Mouse (Mus musculus) hindbrain, embryonic 14.5 days (tissue): ENCODE results near the gene Tnxb. TPM values are rescaled to one million over a fixed set of nuclear protein-coding genes. Genes with fewer than 3 reads are reported as not detected.

ENCODE experiments used
- ATAC-seq: fragments of 200-750 bp; cut with Nextera tagmentation; 2 replicates; pipeline ENCODE4 v1.8.0; 2017; ENCODE audit warnings: moderate number of reproducible peaks, mild to moderate bottlenecking, moderate TSS enrichment, moderate library complexity; ENCODE audit not compliant: low FRiP score
- DNase-seq: peaks from one replicate; pipeline ENCODE4 v3.0.0-alpha.2; 2015; ENCODE audit warnings: low spot score
- H3K27ac ChIP-seq: fragments of 300-500 bp; sonication (generic); 2 replicates; pipeline ENCODE4 v1.5.1; 2014; ENCODE audit warnings: mild to moderate bottlenecking, moderate library complexity
- H3K27me3 ChIP-seq: fragments of 300-500 bp; sonication (generic); 2 replicates; pipeline ENCODE4 v1.6.1; 2014; ENCODE audit warnings: mild to moderate bottlenecking, low read length, mixed read lengths; ENCODE audit not compliant: control insufficient read depth, insufficient read depth
- H3K36me3 ChIP-seq: fragments of 300-500 bp; sonication (generic); replicated peaks from 2 replicates; pipeline ENCODE4 v1.6.1; 2014; ENCODE audit not compliant: control insufficient read depth, insufficient read depth
- H3K4me1 ChIP-seq: fragments of 300-500 bp; sonication (generic); replicated peaks from 2 replicates; pipeline ENCODE4 v1.6.1; 2014; ENCODE audit warnings: antibody characterized with exemption, low read length, mixed read lengths; ENCODE audit not compliant: control insufficient read depth, insufficient read depth
- H3K4me2 ChIP-seq: fragments of 300-500 bp; sonication (generic); replicated peaks from 2 replicates; pipeline ENCODE4 v1.6.1; 2014; ENCODE audit warnings: mild to moderate bottlenecking, moderate library complexity
- H3K4me3 ChIP-seq: fragments of 300-500 bp; sonication (generic); replicated peaks from 2 replicates; pipeline ENCODE4 v1.5.1; 2014; ENCODE audit warnings: mild to moderate bottlenecking, low read length
- H3K9ac ChIP-seq: fragments of 300-500 bp; sonication (generic); 2 replicates; pipeline ENCODE4 v1.6.1; 2014
- H3K9me3 ChIP-seq: fragments of 300-500 bp; sonication (generic); 2 replicates; pipeline ENCODE4 v1.6.1; 2016; ENCODE audit warnings: low read length; ENCODE audit not compliant: control insufficient read depth
- WGBS: fragments of 180-500 bp; shearing (Covaris S2); extraction: QIAGEN DNeasy Blood & Tissue Kit; methylation state at CpG from one replicate; pipeline ENCODE4 v1.1.7; 2014; 5-methylcytosine and 5-hydroxymethylcytosine counted together
- polyA plus RNA-seq: library from polyadenylated mRNA; unstranded; fragments of >200 nt; fragmentation: Nextera tagmentation; extraction: Ambion mirVana; gene quantifications from 2 replicates; pipeline ENCODE4 v1.2.1, GENCODE M21; 2014

Tnxb gene
- polyA plus RNA-seq, 1 experiment from 2014 or later, result 0.24 TPM

- DNase-seq (no peak), ATAC-seq (no peak)
- 89% methylated on average over 16 of the region's 16 CpGs for WGBS
- H3K27me3 ChIP-seq, result no peaks in the 10 kb centered on the region
- H3K9me3 ChIP-seq, result no peaks in the 10 kb centered on the region
- peak overlapping the region; percentile 91 for H3K4me2 ChIP-seq
- peak overlapping the region; percentile 100 for H3K4me3 ChIP-seq
- peak overlapping the region; percentile 96; the same call in 1 of the 2 replicates for H3K9ac ChIP-seq
- peaks cover 50% of the 10 kb centered on the region for H3K36me3 ChIP-seq
- H3K4me1 ChIP-seq, result peaks cover 26% of the 10 kb centered on the region
- no peak overlapping the region for H3K27ac ChIP-seq
Observed at GRCm38 (mm10) chr17:34648141-34648890, 22.0 kb upstream of the Tnxb start.

- no peak for ATAC-seq
- H3K4me2 ChIP-seq, result no peak overlapping the region
- H3K27ac ChIP-seq, result no peak overlapping the region
- WGBS, result 90% methylated on average over 18 of the region's 18 CpGs
- H3K9me3 ChIP-seq, result no peaks in the 10 kb centered on the region
- H3K27me3 ChIP-seq, result no peaks in the 10 kb centered on the region
- no peak overlapping the region for H3K9ac ChIP-seq
- H3K36me3 ChIP-seq, result peaks cover 55% of the 10 kb centered on the region
- no peak for DNase-seq
- H3K4me1 ChIP-seq, result peaks cover 26% of the 10 kb centered on the region
- H3K4me3 ChIP-seq, result no peak overlapping the region
Observed at GRCm38 (mm10) chr17:34649106-34649864, 21.1 kb upstream of the Tnxb start.

GRCm38 (mm10) chr17:34650781-34651180 lies 19.6 kb upstream of the Tnxb start:
- Histone ChIP-seq H3K36me3 (peaks cover 55% of the 10 kb centered on the region), H3K9me3 (no peaks in the 10 kb centered on the region), H3K27ac (no peak overlapping the region), H3K27me3 (no peaks in the 10 kb centered on the region), H3K4me3 (no peak overlapping the region), H3K4me1 (peaks cover 18% of the 10 kb centered on the region), H3K4me2 (no peak overlapping the region), H3K9ac (no peak overlapping the region)
- 96% methylated on average over 14 of the region's 14 CpGs for WGBS
- DNase-seq (no peak), ATAC-seq (no peak)

- no peak overlapping the region for H3K4me2 ChIP-seq
- no peak overlapping the region for H3K9ac ChIP-seq
- no peaks in the 10 kb centered on the region for H3K9me3 ChIP-seq
- H3K4me3 ChIP-seq, result no peak overlapping the region
- no peak for ATAC-seq
- peaks cover 14% of the 10 kb centered on the region for H3K4me1 ChIP-seq
- H3K27ac ChIP-seq, result no peak overlapping the region
- H3K36me3 ChIP-seq, result peaks cover 55% of the 10 kb centered on the region
- no peaks in the 10 kb centered on the region for H3K27me3 ChIP-seq
- no peak for DNase-seq
- 45% methylated on average over 19 of the region's 19 CpGs for WGBS
Observed at GRCm38 (mm10) chr17:34651507-34652221, 18.7 kb upstream of the Tnxb start.

- no peak overlapping the region for H3K4me3 ChIP-seq
- ATAC-seq (no peak), DNase-seq (no peak)
- H3K4me2 ChIP-seq, result no peak overlapping the region
- H3K9ac ChIP-seq, result no peak overlapping the region
- H3K36me3 ChIP-seq, result peaks cover 55% of the 10 kb centered on the region
- no peaks in the 10 kb centered on the region for H3K27me3 ChIP-seq
- no peak overlapping the region for H3K27ac ChIP-seq
- H3K9me3 ChIP-seq, result no peaks in the 10 kb centered on the region
- 93% methylated on average over 10 of the region's 10 CpGs for WGBS
- peaks cover 11% of the 10 kb centered on the region for H3K4me1 ChIP-seq
Observed at GRCm38 (mm10) chr17:34652546-34652945, 17.8 kb upstream of the Tnxb start.

GRCm38 (mm10) chr17:34652985-34653384 lies 17.4 kb upstream of the Tnxb start:
- Histone ChIP-seq H3K4me1 (peaks cover 7% of the 10 kb centered on the region), H3K27ac (no peak overlapping the region), H3K4me2 (no peak overlapping the region), H3K36me3 (peaks cover 55% of the 10 kb centered on the region), H3K9ac (no peak overlapping the region), H3K9me3 (no peaks in the 10 kb centered on the region), H3K27me3 (no peaks in the 10 kb centered on the region), H3K4me3 (no peak overlapping the region)
- DNase-seq (no peak), ATAC-seq (no peak)
- WGBS, result 95% methylated on average over 8 of the region's 8 CpGs

GRCm38 (mm10) chr17:34653746-34654285 lies 16.5 kb upstream of the Tnxb start:
- no peak overlapping the region for H3K4me2 ChIP-seq
- H3K9ac ChIP-seq, result no peak overlapping the region
- H3K27ac ChIP-seq, result no peak overlapping the region
- no peaks in the 10 kb centered on the region for H3K27me3 ChIP-seq
- no peak for ATAC-seq
- no peaks in the 10 kb centered on the region for H3K4me1 ChIP-seq
- peaks cover 51% of the 10 kb centered on the region for H3K36me3 ChIP-seq
- WGBS, result 65% methylated on average over 9 of the region's 9 CpGs
- H3K4me3 ChIP-seq, result no peak overlapping the region
- no peaks in the 10 kb centered on the region for H3K9me3 ChIP-seq
- DNase-seq, result peak; percentile 72

- ATAC-seq (no peak), DNase-seq (no peak)
- H3K4me1 ChIP-seq, result no peaks in the 10 kb centered on the region
- no peak overlapping the region for H3K4me3 ChIP-seq
- H3K27ac ChIP-seq, result no peak overlapping the region
- H3K9me3 ChIP-seq, result no peaks in the 10 kb centered on the region
- 91% methylated on average over 13 of the region's 13 CpGs for WGBS
- H3K4me2 ChIP-seq, result no peak overlapping the region
- no peak overlapping the region for H3K9ac ChIP-seq
- H3K36me3 ChIP-seq, result peaks cover 45% of the 10 kb centered on the region
- no peaks in the 10 kb centered on the region for H3K27me3 ChIP-seq
Observed at GRCm38 (mm10) chr17:34654392-34654791, 15.9 kb upstream of the Tnxb start.

GRCm38 (mm10) chr17:34655160-34655559 lies 15.2 kb upstream of the Tnxb start:
- Histone ChIP-seq H3K9me3 (no peaks in the 10 kb centered on the region), H3K27ac (no peak overlapping the region), H3K36me3 (peaks cover 37% of the 10 kb centered on the region), H3K9ac (no peak overlapping the region), H3K4me1 (no peaks in the 10 kb centered on the region), H3K4me3 (no peak overlapping the region), H3K27me3 (0 out of 2 replicates have a peak, but pooled peaks cover under 1% of the 10 kb centered on the region), H3K4me2 (no peak overlapping the region)
- WGBS, result 87% methylated on average over 7 of the region's 7 CpGs
- no peak for DNase-seq
- no peak for ATAC-seq
